Mouse (Mus musculus): Measurements from ENCODE around the gene Brf1. TPM values are rescaled to one million over a fixed set of nuclear protein-coding genes. Genes with fewer than 3 reads are reported as not detected.

Gene Brf1
- total RNA-seq (2023), result 100 to 1,000 TPM; 167 to 174 TPM

DNA sequence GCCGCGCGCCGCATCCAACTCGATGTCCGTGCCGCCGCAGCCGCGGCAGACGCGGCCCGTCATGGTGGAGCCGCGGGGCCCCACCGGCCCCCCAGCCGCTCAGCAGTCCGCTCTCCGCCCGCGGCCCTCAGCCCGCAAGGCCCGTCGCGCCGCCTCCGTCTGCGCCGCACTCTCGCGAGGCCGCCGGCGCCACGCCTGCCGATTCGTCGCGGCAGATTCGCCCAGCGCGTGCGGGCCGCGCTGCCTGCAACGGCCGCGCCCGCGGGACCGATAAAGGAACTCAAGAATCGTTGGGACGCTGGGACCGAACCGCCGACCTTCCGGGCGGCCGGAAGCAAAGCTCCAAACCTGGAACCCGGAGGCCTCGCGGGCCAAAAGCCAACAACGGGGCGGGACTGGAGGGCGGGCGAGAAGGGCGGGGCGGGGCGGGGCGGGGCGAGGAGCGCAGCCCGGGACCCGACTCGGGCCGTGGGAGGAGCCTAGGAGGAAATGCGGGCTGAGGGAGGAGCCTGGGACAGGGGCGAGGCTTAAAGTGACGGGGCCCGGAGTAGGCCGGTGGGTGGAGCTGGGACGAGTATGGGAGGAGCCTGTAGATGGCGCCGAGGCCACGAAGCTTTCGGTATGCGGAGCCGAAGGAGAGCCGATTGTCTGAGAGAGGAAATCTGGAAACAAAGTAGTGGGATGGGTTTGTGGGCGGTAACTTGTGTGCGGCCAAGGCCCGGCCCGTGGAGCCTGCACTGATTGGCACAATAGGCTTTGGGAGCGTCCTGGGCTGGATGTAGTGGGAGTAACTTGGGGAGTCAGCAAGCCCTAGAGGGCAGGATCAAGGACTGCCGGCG, at the start of gene Brf1:
TSS of gene Brf1 (minus strand) at position 411 of the 839 bp plus-strand sequence.

GRCm38 (mm10) chr12:113013604-113014558, 13.4 kb upstream of the Brf1 start, which contains the start of gene Pacs2:
Gene Pacs2, plus strand, starts transcription at chr12:113014508.

GRCm38 (mm10) chr12:112976371-112977073, 24.0 kb downstream of the Brf1 start, which contains the start of gene Btbd6:
Gene Btbd6, plus strand, starts transcription at chr12:112976482.

DNA sequence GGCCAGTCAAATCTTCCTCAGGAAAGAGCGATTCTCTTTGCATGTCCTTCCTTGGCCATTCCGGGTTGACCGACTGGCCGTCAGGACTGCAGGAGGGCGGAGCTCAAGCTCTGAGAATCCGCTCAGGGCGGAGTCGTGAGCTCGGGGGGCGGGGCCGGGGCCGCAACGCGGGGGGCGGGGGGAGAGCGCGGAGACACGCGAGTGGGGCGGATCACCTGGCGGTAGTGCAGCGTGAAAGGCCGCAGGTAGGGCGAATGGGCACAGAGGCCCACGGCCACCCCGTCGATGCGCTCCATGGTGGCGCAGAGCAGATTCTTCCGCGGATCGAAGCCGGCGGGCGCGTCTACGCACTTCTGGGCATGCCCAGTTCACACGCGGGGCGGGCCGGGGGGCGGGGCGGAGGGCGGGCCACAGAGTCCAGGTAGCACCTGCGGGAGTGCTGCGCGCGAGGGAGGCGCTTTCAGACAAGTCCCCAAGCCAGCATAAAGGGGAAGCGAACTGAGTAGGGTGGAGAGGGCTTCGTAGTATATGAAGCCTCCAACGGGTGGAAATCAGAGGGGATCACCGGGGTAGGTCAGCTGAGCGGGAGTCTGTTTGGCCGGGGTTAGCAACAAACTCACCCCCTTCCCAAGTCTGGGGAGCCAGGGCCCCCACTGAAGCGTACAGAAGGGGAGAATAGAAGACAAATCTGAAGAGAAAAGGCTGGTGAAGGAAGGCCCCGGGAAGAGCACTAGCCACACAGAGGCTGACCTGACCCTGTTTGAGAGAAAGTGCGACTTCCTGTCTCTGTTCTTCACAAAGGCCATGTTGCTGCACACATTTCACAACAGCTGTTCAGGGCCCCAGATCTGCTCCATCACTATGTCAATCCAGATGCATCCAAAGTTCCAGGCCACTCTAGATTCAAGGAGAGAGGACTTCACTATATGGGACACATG, 58.5 kb downstream of the Brf1 start, which contains the start of gene Nudt14:
TSS of gene Nudt14 (minus strand) at position 349 of the 938 bp plus-strand sequence.

GRCm38 (mm10) chr12:112929562-112930352, 70.7 kb downstream of the Brf1 start, which contains the start of gene Jag2:
Gene Jag2, minus strand, starts transcription at chr12:112929776.

Other genes with a start within 250 kb of the Brf1 start
- gene Pld4, start 240.0 kb downstream of the Brf1 start, total RNA-seq (2023), result 100 to 1,000 TPM; 377 to 378 TPM
- gene Ahnak2, start 198.0 kb downstream of the Brf1 start, total RNA-seq (2023), result under 1 TPM; 0.12 to 0.26 TPM
- gene Clba1, start 191.8 kb downstream of the Brf1 start, total RNA-seq (2023), result 1 to 10 TPM; 1.3 to 1.6 TPM
- 10 to 100 TPM; 29.2 to 31.9 TPM for gene Cdca4, start 171.3 kb downstream of the Brf1 start, total RNA-seq (2023)
- gene Gpr132, start 132.5 kb downstream of the Brf1 start, total RNA-seq (2023), result 10 to 100 TPM; 47.5 to 55.4 TPM
- gene Jag2, start 70.9 kb downstream of the Brf1 start, total RNA-seq (2023), result 1 to 10 TPM in 1 of 2 experiments, under 1 TPM in 1; 0.77 to 3.4 TPM
- gene Nudt14, start 58.6 kb downstream of the Brf1 start, total RNA-seq (2023), result 10 to 100 TPM; 13.0 to 14.9 TPM
- 10 to 100 TPM; 13.3 to 14.4 TPM for gene Btbd6, start 24.2 kb downstream of the Brf1 start, total RNA-seq (2023)
- 10 to 100 TPM; 33.5 to 35.0 TPM for gene Pacs2, start 13.8 kb upstream of the Brf1 start, total RNA-seq (2023)
- not detected for gene Tex22, start 73.8 kb upstream of the Brf1 start, total RNA-seq (2023)
- 10 to 100 TPM; 45.3 to 49.7 TPM for gene Mta1, start 97.6 kb upstream of the Brf1 start, total RNA-seq (2023)
- 10 to 100 TPM; 10.9 to 12.5 TPM for gene Crip2, start 139.5 kb upstream of the Brf1 start, total RNA-seq (2023)
- 100 to 1,000 TPM; 571 to 649 TPM for gene Crip1, start 145.6 kb upstream of the Brf1 start, total RNA-seq (2023)
- 10 to 100 TPM; 18.7 to 22.0 TPM for gene Tedc1, start 155.7 kb upstream of the Brf1 start, total RNA-seq (2023)
- gene Tmem121, start 185.2 kb upstream of the Brf1 start, total RNA-seq (2023), result 1 to 10 TPM; 4.4 to 5.3 TPM

All from B cell, adult 67 days (primary cell).